Mouse (Mus musculus) forebrain, postnatal 0 days (tissue): ENCODE measurements at regions not wholly inside any gene's neighbourhood (a gene's known extent, or its start where the extent isn't known, plus 50 kb on each side); places are given as distances from the start of the nearest gene placed in this dataset.

Experiments used
- ATAC-seq: fragments of 200-750 bp; cut with Nextera tagmentation; 2 replicates; pipeline ENCODE4 v1.8.0; 2017; ENCODE audit warnings: mild to moderate bottlenecking, moderate library complexity
- DNase-seq: peaks from one replicate; pipeline ENCODE4 v3.0.0-alpha.2; 2015
- H3K27ac ChIP-seq: fragments of 300-500 bp; sonication (generic); 2 replicates; pipeline ENCODE4 v1.5.1; 2014; ENCODE audit warnings: low read depth, mild to moderate bottlenecking, antibody characterized with exemption, low read length, moderate library complexity, mixed read lengths
- H3K27me3 ChIP-seq: fragments of 300-500 bp; sonication (generic); 2 replicates; pipeline ENCODE4 v1.6.1; 2014; ENCODE audit warnings: mild to moderate bottlenecking, low read length, mixed read lengths; ENCODE audit not compliant: insufficient read depth
- H3K36me3 ChIP-seq: fragments of 300-500 bp; sonication (generic); 2 replicates; pipeline ENCODE4 v1.6.1; 2014; ENCODE audit warnings: mild to moderate bottlenecking, moderate library complexity; ENCODE audit not compliant: insufficient read depth
- H3K4me1 ChIP-seq: fragments of 300-500 bp; sonication (generic); 2 replicates; pipeline ENCODE4 v1.6.1; 2014; ENCODE audit warnings: antibody characterized with exemption; ENCODE audit not compliant: insufficient read depth
- H3K4me2 ChIP-seq: fragments of 300-500 bp; sonication (generic); 2 replicates; pipeline ENCODE4 v1.6.1; 2014; ENCODE audit warnings: low read depth, mild to moderate bottlenecking, moderate library complexity
- H3K4me3 ChIP-seq: fragments of 300-500 bp; sonication (generic); 2 replicates; pipeline ENCODE4 v1.5.1; 2014; ENCODE audit warnings: low read depth, low read length, mixed read lengths
- H3K9ac ChIP-seq: fragments of 300-500 bp; sonication (generic); 2 replicates; pipeline ENCODE4 v1.6.1; 2014; ENCODE audit warnings: mild to moderate bottlenecking
- H3K9me3 ChIP-seq: fragments of 300-500 bp; sonication (generic); 2 replicates; pipeline ENCODE4 v1.6.1; 2016; ENCODE audit warnings: low read length
- CTCF ChIP-seq: sonication (generic); IDR thresholded peaks from 2 replicates; pipeline ENCODE4 v1.5.1; 2016; ENCODE audit warnings: antibody characterized with exemption, control low read depth, low read depth
- WGBS: fragments of 180-500 bp; shearing (Covaris S2); extraction: QIAGEN DNeasy Blood & Tissue Kit; methylation state at CpG from one replicate; pipeline ENCODE4 v1.1.7; 2014; 5-methylcytosine and 5-hydroxymethylcytosine counted together

- DNase-seq (no peak), ATAC-seq (no peak; the same call in 1 of the 2 replicates)
- no peaks in the 10 kb centered on the region for H3K36me3 ChIP-seq
- no peaks in the 10 kb centered on the region for H3K4me1 ChIP-seq
- no peak overlapping the region for H3K27ac ChIP-seq
- WGBS: 57% methylated on average over 10 of the region's 10 CpGs
- TF ChIP-seq CTCF: no peak
- no peak overlapping the region for H3K4me2 ChIP-seq
- H3K9ac ChIP-seq: no peak overlapping the region
- H3K27me3 ChIP-seq: no peaks in the 10 kb centered on the region
- H3K9me3 ChIP-seq: no peaks in the 10 kb centered on the region
- no peak overlapping the region for H3K4me3 ChIP-seq
Measured at GRCm38 (mm10) chr4:149832446-149833101, 58.5 kb upstream of the Slc25a33 start.

- H3K4me1 ChIP-seq: no peaks in the 10 kb centered on the region
- H3K27ac ChIP-seq: no peak overlapping the region
- H3K4me3 ChIP-seq: no peak overlapping the region
- H3K36me3 ChIP-seq: no peaks in the 10 kb centered on the region
- no peak for TF ChIP-seq CTCF
- DNase-seq (no peak), ATAC-seq (no peak)
- 71% methylated on average over 20 of the region's 20 CpGs for WGBS
- H3K4me2 ChIP-seq: no peak overlapping the region
- H3K9ac ChIP-seq: no peak overlapping the region
- no peaks in the 10 kb centered on the region for H3K9me3 ChIP-seq
- H3K27me3 ChIP-seq: no peaks in the 10 kb centered on the region
Measured at GRCm38 (mm10) chr4:149830551-149831192, 56.6 kb upstream of the Slc25a33 start.

GRCm38 (mm10) chr4:149829964-149830363, 55.9 kb upstream of the Slc25a33 start:
- ATAC-seq: no peak
- no peak for TF ChIP-seq CTCF
- DNase-seq: no peak
- WGBS: 96% methylated on average over 4 of the region's 4 CpGs
- Histone ChIP-seq H3K9me3 (no peaks in the 10 kb centered on the region), H3K27me3 (no peaks in the 10 kb centered on the region), H3K4me1 (no peaks in the 10 kb centered on the region), H3K27ac (no peak overlapping the region), H3K36me3 (no peaks in the 10 kb centered on the region), H3K4me3 (no peak overlapping the region), H3K4me2 (no peak overlapping the region), H3K9ac (no peak overlapping the region)

GRCm38 (mm10) chr4:149827784-149828183, 53.7 kb upstream of the Slc25a33 start:
- no peak overlapping the region for H3K4me3 ChIP-seq
- TF ChIP-seq CTCF: no peak
- H3K36me3 ChIP-seq: no peaks in the 10 kb centered on the region
- 97% methylated on average over 4 of the region's 4 CpGs for WGBS
- DNase-seq (no peak), ATAC-seq (no peak)
- no peaks in the 10 kb centered on the region for H3K9me3 ChIP-seq
- H3K27ac ChIP-seq: no peak overlapping the region
- H3K27me3 ChIP-seq: no peaks in the 10 kb centered on the region
- H3K4me1 ChIP-seq: no peaks in the 10 kb centered on the region
- no peak overlapping the region for H3K9ac ChIP-seq
- no peak overlapping the region for H3K4me2 ChIP-seq
